Mouse (Mus musculus) kidney, postnatal 0 days (tissue): ENCODE results near the gene Sptbn2. TPM values are rescaled to one million over a fixed set of nuclear protein-coding genes. Genes with fewer than 3 reads are reported as not detected.

Experiments used
- ATAC-seq: fragments of 200-750 bp; cut with Nextera tagmentation; replicated peaks from 2 replicates; pipeline ENCODE4 v1.8.0; 2017; ENCODE audit warnings: low read depth, moderate number of reproducible peaks, moderate TSS enrichment, moderate library complexity; ENCODE audit not compliant: low FRiP score
- DNase-seq: peaks from one replicate; pipeline ENCODE4 v3.0.0-alpha.2; 2016; ENCODE audit warnings: low spot score
- H3K27ac ChIP-seq: fragments of 300-500 bp; sonication (generic); 2 replicates; pipeline ENCODE4 v1.5.1; 2014; ENCODE audit warnings: mild to moderate bottlenecking
- H3K27me3 ChIP-seq: fragments of 300-500 bp; sonication (generic); 2 replicates; pipeline ENCODE4 v1.6.1; 2014; ENCODE audit warnings: low read length, mixed read lengths; ENCODE audit not compliant: insufficient read depth
- H3K36me3 ChIP-seq: fragments of 300-500 bp; sonication (generic); 2 replicates; pipeline ENCODE4 v1.6.1; 2014; ENCODE audit warnings: low read length, mixed read lengths; ENCODE audit not compliant: insufficient read depth
- H3K4me1 ChIP-seq: fragments of 300-500 bp; sonication (generic); replicated peaks from 2 replicates; pipeline ENCODE4 v1.6.1; 2014; ENCODE audit warnings: antibody characterized with exemption, low read length, mixed read lengths; ENCODE audit not compliant: insufficient read depth
- H3K4me2 ChIP-seq: fragments of 300-500 bp; sonication (generic); 2 replicates; pipeline ENCODE4 v1.6.1; 2014; ENCODE audit warnings: mild to moderate bottlenecking, low read length, moderate library complexity, mixed read lengths
- H3K4me3 ChIP-seq: fragments of 300-500 bp; sonication (generic); replicated peaks from 2 replicates; pipeline ENCODE4 v1.5.1; 2014; ENCODE audit warnings: low read depth, low read length
- H3K9ac ChIP-seq: fragments of 300-500 bp; sonication (generic); 2 replicates; pipeline ENCODE4 v1.6.1; 2014; ENCODE audit warnings: low read depth, low read length
- H3K9me3 ChIP-seq: fragments of 300-500 bp; sonication (generic); replicated peaks from 2 replicates; pipeline ENCODE4 v1.6.1; 2016; ENCODE audit warnings: low read length, inconsistent platforms, mixed read lengths
- CTCF ChIP-seq: IDR thresholded peaks from 2 replicates; pipeline ENCODE4 v1.5.1; 2016; ENCODE audit warnings: antibody characterized with exemption, low read depth, mild to moderate bottlenecking, moderate library complexity
- WGBS: fragments of 180-500 bp; shearing (Covaris S2); extraction: QIAGEN DNeasy Blood & Tissue Kit; methylation state at CpG from one replicate; pipeline ENCODE4 v1.1.7; 2014; 5-methylcytosine and 5-hydroxymethylcytosine counted together
- polyA plus RNA-seq: library from polyadenylated mRNA; unstranded; fragments of >200 nt; fragmentation: Nextera tagmentation; extraction: Ambion mirVana; gene quantifications from 2 replicates; pipeline ENCODE4 v1.2.1, GENCODE M21; 2015

Gene Sptbn2
- polyA plus RNA-seq, 1 experiment from 2014 or later: 2.6 TPM

DNA sequence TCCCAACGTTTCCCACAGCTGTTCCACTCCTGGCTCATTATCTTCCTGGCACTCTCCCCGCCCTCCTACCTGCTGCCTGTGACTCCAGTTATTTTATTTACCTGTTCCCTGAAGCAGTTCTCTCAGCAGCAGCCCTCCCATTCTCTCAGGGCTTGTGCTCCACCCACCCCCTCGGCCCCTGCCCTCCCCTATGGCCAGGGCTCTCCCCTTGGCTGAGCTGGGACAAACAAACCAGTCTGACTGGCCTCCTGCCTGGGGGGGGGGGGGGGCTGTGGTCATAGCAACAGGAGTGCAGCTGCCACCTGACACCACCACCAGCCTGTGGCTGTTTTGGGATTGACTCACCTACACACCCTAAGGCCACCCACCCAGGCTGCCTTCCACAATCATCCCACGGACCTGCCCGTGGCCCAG is 8.4 kb downstream of the Sptbn2 start:
- H3K9ac ChIP-seq: no peak overlapping the region
- WGBS: 15% methylated on average over 5 of the region's 5 CpGs
- peak; percentile 87 for ATAC-seq
- H3K4me1 ChIP-seq: peaks cover 6% of the 10 kb centered on the region; the same call in 1 of the 2 replicates
- H3K27me3 ChIP-seq: 0 out of 2 replicates have a peak, but pooled peaks cover under 1% of the 10 kb centered on the region
- DNase-seq: peak; percentile 58
- TF ChIP-seq CTCF: no peak
- no peak overlapping the region for H3K4me3 ChIP-seq
- H3K9me3 ChIP-seq: no peaks in the 10 kb centered on the region
- peak overlapping the region; percentile 22 for H3K4me2 ChIP-seq
- no peaks in the 10 kb centered on the region for H3K36me3 ChIP-seq
- peak overlapping the region; percentile 72 for H3K27ac ChIP-seq

DNA sequence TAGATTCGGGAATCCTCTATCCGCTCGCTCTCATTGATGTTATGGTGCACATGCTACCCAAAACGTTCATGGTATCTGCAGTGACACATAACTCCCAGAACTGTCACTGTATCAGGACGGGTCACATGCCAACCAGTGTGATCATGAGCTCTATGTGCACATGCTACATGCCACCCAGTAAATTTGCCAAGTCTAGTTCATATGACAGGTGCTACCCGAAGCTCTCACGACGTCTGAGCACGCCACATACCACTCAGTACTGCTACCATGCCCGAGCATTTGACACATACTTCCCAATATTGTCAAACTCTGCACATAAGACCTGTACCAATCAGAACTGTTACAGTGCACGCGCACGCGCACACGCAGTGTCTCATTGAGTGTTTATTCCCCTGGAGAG is 9.1 kb downstream of the Sptbn2 start:
- ATAC-seq (no peak), DNase-seq (no peak)
- Histone ChIP-seq H3K4me1 (peaks cover 6% of the 10 kb centered on the region; the same call in 1 of the 2 replicates), H3K27ac (peak overlapping the region; percentile 72), H3K27me3 (no peaks in the 10 kb centered on the region), H3K36me3 (no peaks in the 10 kb centered on the region), H3K9ac (no peak overlapping the region), H3K4me2 (peak overlapping the region; percentile 38), H3K4me3 (no peak overlapping the region), H3K9me3 (no peaks in the 10 kb centered on the region)
- WGBS: 78% methylated on average over 15 of the region's 15 CpGs
- no peak for TF ChIP-seq CTCF

DNA sequence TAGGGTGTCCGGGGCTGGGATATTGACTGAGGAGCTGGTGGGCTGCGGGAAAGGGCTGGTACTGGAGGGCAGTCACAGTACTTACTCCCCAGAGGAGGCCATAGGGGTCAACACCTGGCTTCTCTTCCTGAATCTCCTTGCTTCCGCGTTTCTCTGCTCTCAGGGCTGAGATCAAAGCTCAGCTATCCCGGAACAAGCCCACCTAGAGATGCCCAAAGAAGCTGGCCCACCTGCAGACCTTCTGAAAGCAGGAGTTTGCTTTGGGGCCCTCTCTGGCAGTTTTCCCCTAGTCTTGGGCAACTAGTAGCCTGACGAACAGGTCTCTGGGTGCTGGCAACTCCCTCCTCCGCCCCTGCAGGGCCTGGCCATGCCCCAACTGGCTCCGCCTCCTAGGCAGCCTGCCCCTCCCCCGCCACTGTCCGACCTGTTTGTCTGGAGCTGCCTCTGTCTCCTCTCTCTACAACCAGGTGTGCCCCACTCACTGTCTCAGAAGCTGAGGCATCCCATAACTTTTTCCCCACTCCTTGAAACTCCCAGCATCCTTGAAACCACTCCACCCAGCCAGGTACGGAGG is 9.8 kb downstream of the Sptbn2 start:
- ATAC-seq (0 out of 2 replicates have a peak, but pooled peaks have one; percentile 27), DNase-seq (peak; percentile 52)
- peak overlapping the region; percentile 16; the same call in 1 of the 2 replicates for H3K4me3 ChIP-seq
- peaks cover 6% of the 10 kb centered on the region; the same call in 1 of the 2 replicates for H3K4me1 ChIP-seq
- H3K9me3 ChIP-seq: no peaks in the 10 kb centered on the region
- no peaks in the 10 kb centered on the region for H3K36me3 ChIP-seq
- H3K9ac ChIP-seq: peak overlapping the region; percentile 32; the same call in 1 of the 2 replicates
- peak overlapping the region; percentile 72 for H3K27ac ChIP-seq
- 12% methylated on average over 11 of the region's 11 CpGs for WGBS
- H3K4me2 ChIP-seq: peak overlapping the region; percentile 38
- H3K27me3 ChIP-seq: no peaks in the 10 kb centered on the region
- no peak for TF ChIP-seq CTCF

DNA sequence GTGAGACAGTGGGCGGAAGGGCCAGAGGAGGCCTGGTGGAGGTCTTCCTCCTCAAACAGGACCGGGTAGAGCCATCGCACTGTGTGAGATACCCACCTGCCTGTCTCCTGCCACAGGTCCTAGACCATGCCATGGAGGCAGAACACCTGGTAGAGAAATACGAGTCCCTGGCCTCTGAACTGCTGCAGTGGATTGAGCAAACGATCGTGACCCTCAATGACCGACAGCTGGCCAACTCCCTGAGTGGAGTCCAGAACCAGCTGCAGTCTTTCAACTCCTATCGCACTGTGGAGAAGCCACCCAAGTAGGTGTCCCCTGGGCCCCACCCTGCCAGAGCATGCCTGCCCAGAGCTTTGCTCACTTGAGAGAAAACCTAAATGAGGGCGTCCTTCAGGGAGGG is 18.2 kb downstream of the Sptbn2 start:
- TF ChIP-seq CTCF: no peak

DNA sequence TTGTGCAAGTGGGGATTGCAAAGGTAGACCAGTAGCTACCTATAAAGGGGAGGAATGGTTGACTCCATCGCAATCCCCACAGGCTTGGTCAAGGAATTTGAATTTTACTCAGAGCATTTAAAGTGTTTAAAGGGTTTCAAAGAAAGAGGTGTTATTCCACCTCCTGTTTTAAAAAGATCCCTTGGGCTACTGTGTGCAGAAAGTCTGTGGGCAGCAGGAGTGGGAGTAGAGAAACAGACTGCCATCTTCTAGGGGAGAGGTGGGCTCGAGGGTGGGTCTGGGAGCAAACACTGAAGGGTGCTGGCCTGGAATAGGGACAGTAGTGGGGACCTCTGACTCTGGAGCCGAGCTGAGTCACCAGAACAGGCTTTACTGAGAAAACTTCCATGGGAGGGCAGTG is 22.1 kb downstream of the Sptbn2 start:
- Histone ChIP-seq H3K9ac (no peak overlapping the region), H3K4me1 (no peaks in the 10 kb centered on the region), H3K4me2 (no peak overlapping the region), H3K27me3 (no peaks in the 10 kb centered on the region), H3K9me3 (no peaks in the 10 kb centered on the region), H3K4me3 (no peak overlapping the region), H3K27ac (no peak overlapping the region), H3K36me3 (no peaks in the 10 kb centered on the region)
- no peak for ATAC-seq
- WGBS: 80% methylated on average over 3 of the region's 3 CpGs
- DNase-seq: no peak
- TF ChIP-seq CTCF: no peak

More for the DNA sequence above, 18.2 kb downstream of the Sptbn2 start:
- H3K27ac ChIP-seq: no peak overlapping the region
- H3K36me3 ChIP-seq: no peaks in the 10 kb centered on the region
- H3K4me2 ChIP-seq: no peak overlapping the region
- H3K9ac ChIP-seq: no peak overlapping the region
- WGBS: 51% methylated on average over 9 of the region's 9 CpGs
- no peaks in the 10 kb centered on the region for H3K9me3 ChIP-seq
- no peaks in the 10 kb centered on the region for H3K4me1 ChIP-seq
- DNase-seq: no peak
- no peak overlapping the region for H3K4me3 ChIP-seq
- no peak for ATAC-seq
- H3K27me3 ChIP-seq: no peaks in the 10 kb centered on the region

DNA sequence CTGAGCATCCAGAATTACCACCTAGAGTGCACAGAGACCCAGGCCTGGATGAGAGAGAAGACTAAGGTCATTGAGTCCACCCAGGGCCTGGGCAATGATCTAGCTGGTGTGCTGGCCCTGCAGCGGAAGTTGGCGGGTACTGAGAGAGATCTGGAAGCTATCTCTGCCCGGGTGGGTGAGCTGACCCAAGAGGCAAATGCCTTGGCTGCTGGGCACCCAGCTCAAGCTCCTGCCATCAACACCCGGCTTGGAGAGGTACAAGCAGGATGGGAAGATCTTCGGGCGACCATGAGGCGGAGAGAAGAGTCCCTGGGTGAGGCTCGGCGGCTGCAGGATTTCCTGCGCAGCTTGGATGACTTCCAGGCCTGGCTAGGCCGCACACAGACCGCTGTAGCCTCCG is 26.9 kb downstream of the Sptbn2 start:
- no peaks in the 10 kb centered on the region for H3K27me3 ChIP-seq
- H3K4me2 ChIP-seq: no peak overlapping the region
- no peak overlapping the region for H3K9ac ChIP-seq
- no peak overlapping the region for H3K27ac ChIP-seq
- H3K4me3 ChIP-seq: no peak overlapping the region
- 85% methylated on average over 13 of the region's 13 CpGs for WGBS
- no peaks in the 10 kb centered on the region for H3K9me3 ChIP-seq
- TF ChIP-seq CTCF: no peak
- peaks cover 12% of the 10 kb centered on the region; the same call in 1 of the 2 replicates for H3K36me3 ChIP-seq
- DNase-seq (no peak), ATAC-seq (no peak)
- no peaks in the 10 kb centered on the region for H3K4me1 ChIP-seq

DNA sequence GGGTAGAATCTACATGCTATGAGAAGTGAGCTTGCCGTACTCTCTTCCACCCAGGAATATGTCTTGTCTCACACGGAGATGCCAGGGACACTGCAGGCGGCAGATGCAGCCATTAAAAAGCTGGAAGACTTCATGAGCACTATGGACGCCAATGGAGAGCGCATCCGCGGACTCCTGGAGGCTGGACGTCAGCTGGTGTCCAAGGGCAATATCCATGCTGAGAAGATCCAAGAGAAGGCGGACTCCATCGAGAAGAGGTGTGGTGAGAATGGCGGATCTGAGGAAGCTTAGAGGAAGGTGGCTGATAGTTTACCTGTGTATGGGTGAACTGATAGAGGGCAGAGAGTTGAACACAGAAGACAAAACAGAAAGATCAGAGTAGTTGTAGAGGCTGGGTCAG is 28.1 kb downstream of the Sptbn2 start:
- no peak for TF ChIP-seq CTCF
- H3K4me3 ChIP-seq: no peak overlapping the region
- H3K27ac ChIP-seq: no peak overlapping the region
- H3K36me3 ChIP-seq: peaks cover 12% of the 10 kb centered on the region; the same call in 1 of the 2 replicates
- H3K9ac ChIP-seq: no peak overlapping the region
- H3K4me2 ChIP-seq: no peak overlapping the region
- 92% methylated on average over 11 of the region's 11 CpGs for WGBS
- no peaks in the 10 kb centered on the region for H3K4me1 ChIP-seq
- DNase-seq (no peak), ATAC-seq (no peak)
- H3K27me3 ChIP-seq: no peaks in the 10 kb centered on the region
- no peaks in the 10 kb centered on the region for H3K9me3 ChIP-seq
